Mouse (Mus musculus) lung, postnatal 0 days (tissue): Measurements from ENCODE around the gene Alg9. TPM values are rescaled to one million over a fixed set of nuclear protein-coding genes. Genes with fewer than 3 reads are reported as not detected.

Source experiments
- ATAC-seq: fragments of 200-750 bp; cut with Nextera tagmentation; 2 replicates; pipeline ENCODE4 v1.8.0; 2017; ENCODE audit warnings: moderate library complexity
- DNase-seq: peaks from one replicate; pipeline ENCODE4 v3.0.0-alpha.2; 2016; ENCODE audit warnings: low spot score
- H3K27ac ChIP-seq: fragments of 300-500 bp; sonication (generic); 2 replicates; pipeline ENCODE4 v1.5.1; 2014; ENCODE audit warnings: antibody characterized with exemption, mild to moderate bottlenecking, low read length, mixed read lengths
- H3K27me3 ChIP-seq: fragments of 300-500 bp; sonication (generic); replicated peaks from 2 replicates; pipeline ENCODE4 v1.6.1; 2014; ENCODE audit warnings: low read length, mixed read lengths; ENCODE audit not compliant: insufficient read depth
- H3K36me3 ChIP-seq: fragments of 300-500 bp; sonication (generic); 2 replicates; pipeline ENCODE4 v1.6.1; 2014; ENCODE audit warnings: low read length, mixed read lengths; ENCODE audit not compliant: insufficient read depth
- H3K4me1 ChIP-seq: fragments of 300-500 bp; sonication (generic); 2 replicates; pipeline ENCODE4 v1.6.1; 2014; ENCODE audit warnings: antibody characterized with exemption, low read depth, low read length, mixed read lengths; ENCODE audit not compliant: insufficient read depth
- H3K4me2 ChIP-seq: fragments of 300-500 bp; sonication (generic); replicated peaks from 2 replicates; pipeline ENCODE4 v1.6.1; 2014; ENCODE audit warnings: low read depth, mild to moderate bottlenecking, low read length, moderate library complexity, mixed read lengths
- H3K4me3 ChIP-seq: fragments of 300-500 bp; sonication (generic); 2 replicates; pipeline ENCODE4 v1.5.1; 2014; ENCODE audit warnings: low read depth, low read length
- H3K9ac ChIP-seq: fragments of 300-500 bp; sonication (generic); replicated peaks from 2 replicates; pipeline ENCODE4 v1.6.1; 2014; ENCODE audit warnings: low read depth, mild to moderate bottlenecking
- H3K9me3 ChIP-seq: fragments of 300-500 bp; sonication (generic); 2 replicates; pipeline ENCODE4 v1.6.1; 2016; ENCODE audit warnings: low read length, mixed read lengths
- CTCF ChIP-seq: IDR thresholded peaks from 2 replicates; pipeline ENCODE4 v1.5.1; 2016; ENCODE audit warnings: antibody characterized with exemption, mild to moderate bottlenecking
- EP300 ChIP-seq: IDR thresholded peaks from 2 replicates; pipeline ENCODE4 v1.6.1; 2016; ENCODE audit warnings: antibody characterized with exemption, mild to moderate bottlenecking, control low read depth
- WGBS: fragments of 180-500 bp; shearing (Covaris S2); extraction: QIAGEN DNeasy Blood & Tissue Kit; methylation state at CpG from one replicate; pipeline ENCODE4 v1.1.7; 2014; 5-methylcytosine and 5-hydroxymethylcytosine counted together
- polyA plus RNA-seq: library from polyadenylated mRNA; unstranded; fragments of >200 nt; fragmentation: Nextera tagmentation; extraction: Ambion mirVana; gene quantifications from 2 replicates; pipeline ENCODE4 v1.2.1, GENCODE M21; 2015

Gene Alg9
- 17.9 and 19.0 TPM in 2 replicates for polyA plus RNA-seq

GRCm38 (mm10) chr9:50774991-50775612 lies at the start of gene Alg9, which contains the start of gene 1110032A03Rik:
Gene Alg9, plus strand, starts transcription at chr9:50775019.
Gene 1110032A03Rik, minus strand, starts transcription at chr9:50775520.
- Histone ChIP-seq H3K9ac (peak within 1 kb of the TSS; percentile 88), H3K36me3 (peaks cover 2% of the 10 kb centered on the region; the same call in 1 of the 2 replicates), H3K27ac (peak within 1 kb of the TSS; percentile 64), H3K4me1 (peaks cover 4% of the 10 kb centered on the region; the same call in 1 of the 2 replicates), H3K9me3 (no peaks in the 10 kb centered on the region), H3K4me2 (peak within 1 kb of the TSS; percentile 98), H3K27me3 (no peaks in the 10 kb centered on the region), H3K4me3 (peak within 1 kb of the TSS; percentile 98)
- WGBS: under 1% methylated on average over 34 of the region's 51 CpGs
- DNase-seq (peak; percentile 86), ATAC-seq (peak; percentile 75)
- TF ChIP-seq CTCF (no peak), EP300 (no peak)

- 55% methylated on average over 8 of the region's 8 CpGs for WGBS
- Histone ChIP-seq H3K9ac (no peak overlapping the region), H3K4me3 (no peak overlapping the region), H3K36me3 (no peaks in the 10 kb centered on the region), H3K27me3 (no peaks in the 10 kb centered on the region), H3K9me3 (no peaks in the 10 kb centered on the region), H3K27ac (no peak overlapping the region), H3K4me1 (peaks cover 8% of the 10 kb centered on the region), H3K4me2 (no peak overlapping the region)
- TF ChIP-seq EP300: no peak
- no peak for TF ChIP-seq CTCF
- DNase-seq: no peak
- no peak for ATAC-seq
Observed at GRCm38 (mm10) chr9:50725921-50726590, 48.8 kb upstream of the Alg9 start.

- DNase-seq (no peak), ATAC-seq (peak; percentile 16; the same call in 1 of the 2 replicates)
- Histone ChIP-seq H3K4me3 (peak overlapping the region; percentile 51), H3K9ac (0 out of 2 replicates have a peak overlapping the region, but pooled peaks have one; percentile 19), H3K9me3 (no peaks in the 10 kb centered on the region), H3K27ac (no peak overlapping the region), H3K36me3 (no peaks in the 10 kb centered on the region), H3K27me3 (no peaks in the 10 kb centered on the region), H3K4me1 (peaks cover 7% of the 10 kb centered on the region), H3K4me2 (peak overlapping the region; percentile 95)
- TF ChIP-seq EP300 (no peak), CTCF (no peak)
- 8% methylated on average over 30 of the region's 30 CpGs for WGBS
Observed at GRCm38 (mm10) chr9:50727171-50727924, 47.5 kb upstream of the Alg9 start.

- no peaks in the 10 kb centered on the region for H3K27me3 ChIP-seq
- 0 out of 2 replicates have a peak overlapping the region, but pooled peaks have one; percentile 19 for H3K9ac ChIP-seq
- DNase-seq: peak; percentile 72
- H3K27ac ChIP-seq: no peak overlapping the region
- peaks cover 5% of the 10 kb centered on the region for H3K4me1 ChIP-seq
- no peak for TF ChIP-seq EP300
- TF ChIP-seq CTCF: peak; percentile 44
- H3K4me2 ChIP-seq: peak overlapping the region; percentile 95
- H3K4me3 ChIP-seq: peak overlapping the region; percentile 51
- no peaks in the 10 kb centered on the region for H3K36me3 ChIP-seq
- no peaks in the 10 kb centered on the region for H3K9me3 ChIP-seq
- ATAC-seq: peak; percentile 87
- WGBS: 1% methylated on average over 45 of the region's 45 CpGs
Observed at GRCm38 (mm10) chr9:50727925-50728651, 46.7 kb upstream of the Alg9 start.

- Histone ChIP-seq H3K9me3 (no peaks in the 10 kb centered on the region), H3K27me3 (no peaks in the 10 kb centered on the region), H3K4me3 (no peak overlapping the region), H3K27ac (no peak overlapping the region), H3K4me2 (no peak overlapping the region), H3K9ac (no peak overlapping the region), H3K36me3 (no peaks in the 10 kb centered on the region), H3K4me1 (0 out of 2 replicates have a peak, but pooled peaks cover 3% of the 10 kb centered on the region)
- ATAC-seq: no peak
- WGBS: 28% methylated on average over 4 of the region's 4 CpGs
- TF ChIP-seq EP300 (no peak), CTCF (no peak)
- DNase-seq: no peak
Observed at GRCm38 (mm10) chr9:50729600-50729999, 45.2 kb upstream of the Alg9 start.
